Mouse (Mus musculus): ENCODE measurements at regions not wholly inside any gene's neighbourhood (a gene's known extent, or its start where the extent isn't known, plus 50 kb on each side); places are given as distances from the start of the nearest gene placed in this dataset.

DNA sequence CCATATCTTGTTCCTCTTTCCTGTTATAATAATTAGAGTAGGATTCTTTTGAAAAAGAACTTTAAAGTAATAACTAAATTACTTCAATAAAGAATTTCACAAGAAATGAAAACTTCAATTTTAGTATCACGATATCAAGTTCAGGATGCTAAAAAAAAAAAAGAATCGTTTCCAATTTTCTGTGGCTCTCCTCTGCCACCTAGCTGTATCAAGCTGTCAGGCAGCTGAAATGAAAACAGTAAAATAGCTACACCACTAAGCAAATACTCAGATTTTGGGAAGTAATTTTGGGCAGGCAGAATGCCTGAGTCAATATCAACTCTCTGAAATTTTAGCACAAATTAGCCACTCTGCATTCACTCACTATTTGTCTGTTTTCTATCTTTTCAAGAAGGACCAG, 694.5 kb upstream of the Arrdc3 start:
- DNase-seq (ENCODE audit: extremely low spot score in 1 of 2, low spot score in 2 of 2), result no peak
- peak; percentile 30 for TF ChIP-seq CTCF (IDR thresholded peaks at IDR 0.05)
- Histone ChIP-seq H3K4me3 (no peak overlapping the region), H3K27ac (no peak overlapping the region)
- intact Hi-C loops (cut with DNase I), result no loop called here

DNA sequence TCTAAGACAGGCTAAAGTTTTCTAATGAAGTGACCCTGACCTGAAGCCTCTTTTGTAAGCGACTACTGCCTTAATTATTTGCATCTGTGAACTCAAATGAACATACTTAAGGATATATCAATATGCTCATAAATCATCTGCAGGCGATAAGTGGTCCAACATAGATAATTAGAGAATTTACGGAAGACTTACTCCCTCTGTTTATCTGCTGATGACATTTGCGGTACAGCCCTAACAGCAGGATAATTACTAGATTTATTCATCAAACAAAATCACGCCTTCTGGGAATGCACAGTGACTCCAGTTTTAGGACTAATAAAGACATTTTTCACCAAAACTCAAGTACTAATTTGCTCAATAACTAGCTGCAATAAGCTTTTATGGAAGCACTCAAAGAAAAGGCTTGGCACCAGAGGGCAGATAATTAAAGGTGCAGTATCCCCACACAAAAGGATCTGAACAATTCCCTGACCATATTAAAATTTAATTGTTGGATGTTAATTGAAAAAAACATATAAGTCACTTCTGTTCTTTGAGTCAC, 688.0 kb upstream of the Arrdc3 start:
- Histone ChIP-seq H3K4me3 (no peak overlapping the region), H3K27ac (no peak overlapping the region)
- intact Hi-C loops (cut with DNase I), result no loop called here
- DNase-seq (ENCODE audit: extremely low spot score in 1 of 2, low spot score in 2 of 2), result no peak
- no peak for TF ChIP-seq CTCF (IDR thresholded peaks at IDR 0.05)

DNA sequence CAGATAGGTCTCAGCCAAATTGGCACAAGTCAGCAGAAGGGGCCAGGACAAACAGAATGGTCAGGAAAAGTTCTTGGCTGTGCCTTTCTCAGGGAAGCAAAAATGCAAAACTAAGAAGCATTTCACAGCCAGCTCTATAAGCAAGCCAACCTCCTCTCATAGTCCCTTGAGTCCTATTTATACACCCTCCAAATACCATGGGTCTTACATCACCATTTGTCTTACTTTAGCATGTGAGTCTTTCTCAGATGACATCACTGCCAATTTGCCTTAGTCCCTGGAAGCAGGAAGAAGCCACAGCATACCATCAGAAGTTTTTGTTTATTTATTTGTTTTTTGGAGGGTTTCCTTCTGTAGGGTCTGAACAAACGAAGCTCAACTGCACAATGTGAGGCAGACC, 659.1 kb upstream of the Arrdc3 start:
- Histone ChIP-seq H3K4me3 (no peak overlapping the region), H3K27ac (no peak overlapping the region)
- intact Hi-C loops (cut with DNase I), result no loop called here
- TF ChIP-seq CTCF (IDR thresholded peaks at IDR 0.05), result no peak
- DNase-seq (ENCODE audit: extremely low spot score in 1 of 2, low spot score in 2 of 2), result no peak

DNA sequence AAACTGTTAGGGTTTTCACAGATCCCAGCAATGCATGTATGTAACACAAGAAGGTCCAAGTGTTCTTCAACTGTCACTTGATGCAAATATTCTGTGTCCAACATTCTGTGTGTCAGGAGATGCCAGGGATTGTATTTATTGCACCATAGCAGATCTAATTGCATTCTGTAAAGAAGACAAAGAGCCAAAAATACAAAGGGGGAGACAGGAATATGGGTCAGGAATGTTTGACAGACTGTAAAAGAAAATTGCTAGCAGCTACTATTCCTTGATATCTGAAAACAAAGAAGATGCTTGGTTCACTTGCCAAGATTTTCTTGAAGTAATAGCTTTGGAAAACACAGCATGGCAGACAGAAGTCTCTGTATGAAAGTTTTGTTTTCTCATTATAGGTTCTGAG, 651.8 kb upstream of the Arrdc3 start:
- Histone ChIP-seq H3K4me3 (no peak overlapping the region), H3K27ac (no peak overlapping the region)
- no peak for DNase-seq (ENCODE audit: extremely low spot score in 1 of 2, low spot score in 2 of 2)
- intact Hi-C loops (cut with DNase I), result no loop called here
- no peak for TF ChIP-seq CTCF (IDR thresholded peaks at IDR 0.05)

DNA sequence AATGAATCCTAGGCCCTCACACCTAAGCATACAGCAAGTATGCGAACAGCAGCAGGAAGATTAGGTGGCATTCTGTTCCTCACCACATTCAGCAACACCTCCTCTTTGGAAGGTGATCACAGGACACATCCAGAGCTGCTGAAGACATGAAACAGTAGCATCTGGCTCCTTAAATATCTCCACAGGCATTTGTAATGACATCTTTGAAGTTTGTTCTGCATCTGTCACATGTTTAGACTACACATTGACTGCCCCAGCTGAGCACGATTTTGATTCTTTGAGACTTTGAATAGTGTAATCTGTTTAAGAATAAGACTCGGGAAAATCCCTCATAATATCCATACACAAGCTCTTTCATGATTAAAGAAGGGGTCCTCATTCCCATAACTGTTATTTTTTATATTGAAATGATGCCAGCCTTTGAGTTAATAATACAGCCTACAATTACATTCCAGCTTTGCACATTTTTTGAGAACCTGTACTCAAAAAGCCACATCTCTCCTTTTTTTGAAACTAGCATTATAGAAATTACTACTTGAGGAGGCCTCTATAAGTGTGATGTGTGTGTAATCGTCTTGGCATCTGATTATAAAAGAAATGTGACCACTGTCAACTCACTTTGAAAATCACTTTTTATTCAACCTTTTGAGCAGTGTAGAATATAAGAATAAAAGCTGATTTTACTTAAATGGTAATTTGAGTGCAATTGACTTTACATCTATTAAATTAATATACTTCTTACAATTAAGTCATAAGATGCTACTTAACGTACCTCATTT, 647.7 kb upstream of the Arrdc3 start:
- H3K4me3 ChIP-seq, result no peak overlapping the region
- no peak overlapping the region for H3K27ac ChIP-seq
- no peak for DNase-seq (ENCODE audit: extremely low spot score in 1 of 2, low spot score in 2 of 2)
- TF ChIP-seq CTCF (IDR thresholded peaks at IDR 0.05), result no peak
- intact Hi-C loops (cut with DNase I), result no loop called here

DNA sequence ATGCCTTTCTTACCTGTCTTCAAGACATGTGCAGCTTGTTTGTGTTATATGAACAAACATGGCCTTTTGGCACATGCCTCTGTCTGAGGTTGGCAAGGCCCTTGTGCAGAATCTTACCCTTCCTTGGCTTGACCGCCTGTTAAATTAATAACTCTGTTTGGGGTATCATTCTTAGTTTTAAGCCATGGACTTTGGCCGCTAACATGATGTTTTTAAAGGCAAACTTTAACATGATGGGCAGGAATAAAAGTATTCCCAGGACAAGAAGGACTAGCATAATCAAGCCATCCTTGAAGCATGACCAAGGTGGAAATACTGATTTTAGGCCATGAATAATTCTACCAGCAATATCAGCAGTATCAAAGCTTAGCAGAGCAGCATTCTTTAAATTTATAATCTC, 620.4 kb upstream of the Arrdc3 start:
- H3K27ac ChIP-seq, result no peak overlapping the region

DNA sequence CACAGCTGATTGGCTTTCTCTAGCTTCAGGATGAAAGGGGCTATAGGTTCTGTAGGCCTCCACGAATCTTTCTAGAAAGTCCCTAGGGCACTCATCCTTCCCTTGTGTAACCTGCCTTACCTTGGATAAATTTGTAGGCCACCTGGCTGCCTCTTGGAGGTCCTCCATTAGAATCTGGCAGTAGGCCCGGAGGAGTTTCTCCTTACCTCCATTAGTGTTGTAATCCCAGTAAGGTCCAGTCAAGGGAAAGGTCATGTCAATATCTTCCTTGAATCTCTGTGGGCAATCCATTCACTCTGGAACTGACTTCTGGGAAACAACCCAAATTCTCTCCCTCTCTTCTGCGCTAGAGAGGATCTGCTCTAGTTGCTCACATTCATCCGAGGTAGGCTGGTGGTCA, 616.1 kb upstream of the Arrdc3 start:
- TF ChIP-seq CTCF (IDR thresholded peaks at IDR 0.05), result no peak
- intact Hi-C loops (cut with DNase I), result no loop called here
- Histone ChIP-seq H3K4me3 (no peak overlapping the region), H3K27ac (no peak overlapping the region)
- DNase-seq (ENCODE audit: extremely low spot score in 1 of 2, low spot score in 2 of 2), result no peak

More for the DNA sequence above, 620.4 kb upstream of the Arrdc3 start:
- H3K4me3 ChIP-seq, result no peak overlapping the region
- intact Hi-C loops (cut with DNase I), result no loop called here
- TF ChIP-seq CTCF (IDR thresholded peaks at IDR 0.05), result no peak
- no peak for DNase-seq (ENCODE audit: extremely low spot score in 1 of 2, low spot score in 2 of 2)

DNA sequence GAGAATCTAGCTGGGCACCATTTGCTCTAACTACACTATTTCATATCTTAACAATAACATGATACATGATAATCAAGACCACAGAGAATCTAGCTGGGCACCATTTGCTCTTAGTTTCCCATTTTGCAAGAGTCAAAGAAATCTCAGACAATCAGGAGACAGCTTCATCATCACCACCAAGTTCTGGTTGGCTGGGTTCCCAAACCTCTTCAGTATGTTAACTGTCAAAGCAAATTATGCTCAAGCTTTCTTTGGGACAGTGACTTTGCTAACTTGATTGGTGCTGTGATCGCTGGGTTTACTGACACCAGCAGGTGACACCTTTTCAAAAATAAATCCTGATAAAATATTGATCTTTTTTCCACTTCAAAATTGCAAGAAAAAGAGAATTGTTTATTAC, 609.2 kb upstream of the Arrdc3 start:
- no peak overlapping the region for H3K4me3 ChIP-seq
- intact Hi-C loops (cut with DNase I), result no loop called here

DNA sequence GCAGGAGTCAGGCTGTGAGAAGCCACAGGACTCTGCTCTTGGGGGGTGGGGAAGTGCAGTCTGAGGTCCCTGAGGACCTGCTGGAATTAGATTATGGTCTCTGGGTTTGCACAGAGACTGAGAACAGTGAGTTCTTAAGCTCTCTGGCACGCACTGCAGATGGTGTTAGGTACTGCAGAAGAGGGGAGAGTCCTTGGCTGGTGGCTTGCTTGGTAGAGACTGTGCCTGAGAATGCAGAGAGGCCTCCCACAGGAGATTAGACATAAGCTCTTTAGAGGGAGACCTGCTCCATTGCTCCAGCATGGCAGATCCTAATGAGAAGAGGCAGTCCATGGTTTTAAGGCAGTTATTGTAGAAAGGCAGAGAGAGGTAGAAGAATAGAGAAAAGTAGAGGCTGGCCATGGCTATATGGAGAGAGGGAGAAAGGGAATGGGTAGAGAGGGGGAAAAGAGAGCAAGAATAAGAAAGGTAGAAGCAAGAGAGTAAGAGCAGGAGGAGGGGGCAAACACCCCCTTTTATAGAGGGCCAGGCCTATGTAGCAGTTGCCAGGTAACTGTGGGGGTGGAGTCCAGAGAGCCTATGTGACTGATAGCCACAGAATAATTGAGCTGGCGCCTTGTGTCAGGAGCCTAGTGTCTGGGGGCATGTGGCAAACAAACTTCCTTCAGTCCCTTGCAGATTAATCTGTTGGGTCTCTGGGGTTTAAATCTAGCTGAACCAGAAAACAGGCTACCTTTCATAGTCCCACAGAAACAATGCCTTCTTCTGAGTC, 591.3 kb upstream of the Arrdc3 start:
- no peak for DNase-seq (ENCODE audit: extremely low spot score in 1 of 2, low spot score in 2 of 2)
- TF ChIP-seq CTCF (IDR thresholded peaks at IDR 0.05), result no peak
- no peak overlapping the region for H3K4me3 ChIP-seq
- intact Hi-C loops (cut with DNase I), result no loop called here
- no peak overlapping the region for H3K27ac ChIP-seq

More for the DNA sequence above, 609.2 kb upstream of the Arrdc3 start:
- TF ChIP-seq CTCF (IDR thresholded peaks at IDR 0.05), result no peak
- DNase-seq (ENCODE audit: extremely low spot score in 1 of 2, low spot score in 2 of 2), result no peak
- H3K27ac ChIP-seq, result no peak overlapping the region

DNA sequence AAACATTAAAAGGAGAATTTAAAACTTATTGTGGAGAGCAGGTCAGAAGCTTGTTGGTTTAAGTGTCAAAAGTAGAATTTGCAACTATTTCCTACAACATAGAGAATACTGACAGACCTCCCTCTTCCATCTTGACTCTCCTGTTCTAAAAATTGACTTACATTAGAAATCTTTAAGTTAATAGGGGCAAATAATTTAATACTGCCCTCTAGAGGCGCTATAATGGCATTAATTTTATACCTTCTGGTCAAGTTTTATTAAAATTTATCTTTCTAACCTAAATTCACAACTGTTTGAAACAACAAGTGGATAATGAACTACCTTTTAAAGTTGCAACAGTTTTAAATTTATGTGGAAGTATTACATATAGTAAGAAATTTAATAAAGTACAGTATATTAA, 587.5 kb upstream of the Arrdc3 start:
- H3K4me3 ChIP-seq, result no peak overlapping the region
- intact Hi-C loops (cut with DNase I), result no loop called here

DNA sequence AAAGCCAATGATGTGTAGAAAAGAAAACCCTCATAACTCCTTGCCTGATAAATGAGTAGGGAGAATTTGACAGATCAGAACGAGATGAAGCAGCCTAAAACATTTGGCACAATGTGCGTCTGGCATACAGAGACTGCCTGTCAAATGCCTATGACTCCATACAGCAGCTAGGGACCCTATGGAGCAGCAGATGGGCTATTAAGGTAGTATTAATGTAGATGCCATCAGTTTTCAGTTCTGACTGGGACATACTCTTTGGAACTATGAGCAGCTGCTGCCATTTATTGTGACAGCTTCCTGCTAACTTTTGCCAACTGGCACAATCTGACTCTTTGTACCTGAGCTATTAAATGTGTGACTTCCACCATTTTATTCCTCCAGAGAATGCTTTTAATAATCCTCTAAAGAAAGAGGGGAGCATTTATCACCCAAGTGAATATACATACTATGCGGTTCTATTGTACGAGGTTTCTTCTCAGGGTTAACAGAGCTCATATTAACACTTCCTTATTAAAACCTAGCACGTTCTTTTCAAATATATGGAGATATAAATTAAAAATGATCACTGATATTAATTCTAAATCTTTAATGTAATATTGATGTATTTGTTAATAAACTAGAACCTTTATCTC, 549.0 kb upstream of the Arrdc3 start:
- H3K27ac ChIP-seq, result no peak overlapping the region
- DNase-seq (ENCODE audit: extremely low spot score in 1 of 2, low spot score in 2 of 2), result no peak
- intact Hi-C loops (cut with DNase I), result no loop called here
- TF ChIP-seq CTCF (IDR thresholded peaks at IDR 0.05), result no peak
- H3K4me3 ChIP-seq, result no peak overlapping the region

More for the DNA sequence above, 587.5 kb upstream of the Arrdc3 start:
- no peak; the same call in none of the 2 replicates for TF ChIP-seq CTCF (IDR thresholded peaks at IDR 0.05)
- no peak for DNase-seq (ENCODE audit: extremely low spot score in 1 of 2, low spot score in 2 of 2)
- no peak overlapping the region for H3K27ac ChIP-seq
